Mouse (Mus musculus): ENCODE measurements at regions not wholly inside any gene's neighbourhood (a gene's known extent, or its start where the extent isn't known, plus 50 kb on each side); places are given as distances from the start of the nearest gene placed in this dataset.

GRCm38 (mm10) chr7:115328300-115328699, 584.8 kb downstream of the Insc start:
- Histone ChIP-seq H3K27me3 (replicated peaks) (peaks cover 19% of the 10 kb centered on the region), H3K4me1 (ENCODE audit: control insufficient read depth in 1 of 2, insufficient read depth in 2 of 2) (peaks cover 0 to 11% of the 10 kb centered on the region in 2 experiments; a peak in 2 of 4 replicates), H3K4me3 (replicated peaks in 1 of 3; ENCODE audit: low read depth in 2 of 3, low read length in 2 of 3, poor library complexity in 1 of 3) (no peak overlapping the region), H3K27ac (ENCODE audit: insufficient read depth, low read depth) (no peak overlapping the region), H3K36me3 (replicated peaks in 1 of 2; ENCODE audit: control insufficient read depth in 1 of 2, insufficient read depth in 1 of 2, low read length in 1 of 2) (no peaks in the 10 kb centered on the region), H3K79me2 (replicated peaks; ENCODE audit: control insufficient read depth, extremely low read depth, insufficient read depth, poor library complexity, severe bottlenecking) (no peaks in the 10 kb centered on the region), H3K9me3 (replicated peaks; ENCODE audit: low read length) (no peaks in the 10 kb centered on the region), H3K9ac (ENCODE audit: insufficient read depth, low read depth) (no peak overlapping the region), H3K4me2 (ENCODE audit: insufficient read depth, low read depth, poor library complexity, severe bottlenecking) (no peak overlapping the region)
- in situ Hi-C loops (cut with MboI; ENCODE audit: low pct_ligation_motif_present, low pct_unique_long_range_greater_than_20kb, low sequenced_read_pairs) = no loop called here
- no peak for DNase-seq (ENCODE audit: extremely low read depth)
- dilution Hi-C loops (cut with MboI; ENCODE audit: extremely low pct_ligation_motif_present, extremely low pct_unique_long_range_greater_than_20kb, low sequenced_read_pairs) = no loop called here
- no peak for TF ChIP-seq USF2 (conservative IDR thresholded peaks at IDR 0.05; ENCODE audit: low read depth, low read length)
- no peak for TF ChIP-seq SIN3A (IDR thresholded peaks at IDR 0.05; ENCODE audit: low read length)
- no peak for TF ChIP-seq TBP (conservative IDR thresholded peaks at IDR 0.05; ENCODE audit: low read depth, low read length)
- TF ChIP-seq MAZ (IDR thresholded peaks at IDR 0.05; ENCODE audit: low read depth, low read length) = no peak
- no peak for TF ChIP-seq POLR2A (IDR thresholded peaks at IDR 0.05; ENCODE audit: low read depth, low read length)
- TF ChIP-seq CTCF (conservative IDR thresholded peaks at IDR 0.05 in 1 of 2, IDR thresholded peaks at IDR 0.05 in 1 of 2; ENCODE audit: low read depth in 2 of 2, low read length in 2 of 2) = no peak

GRCm38 (mm10) chr7:115331698-115332097, 588.2 kb downstream of the Insc start:
- H3K9me3 ChIP-seq (replicated peaks; ENCODE audit: low read length) = no peaks in the 10 kb centered on the region
- peak; percentile 47 for DNase-seq (ENCODE audit: extremely low read depth)
- dilution Hi-C loops (cut with MboI; ENCODE audit: extremely low pct_ligation_motif_present, extremely low pct_unique_long_range_greater_than_20kb, low sequenced_read_pairs) (no loop called here), in situ Hi-C loops (cut with MboI; ENCODE audit: low pct_ligation_motif_present, low pct_unique_long_range_greater_than_20kb, low sequenced_read_pairs) (no loop called here)
- no peak overlapping the region for H3K4me2 ChIP-seq (ENCODE audit: insufficient read depth, low read depth, poor library complexity, severe bottlenecking)
- H3K4me1 ChIP-seq (ENCODE audit: control insufficient read depth in 1 of 2, insufficient read depth in 2 of 2) = peaks cover 0 to 11% of the 10 kb centered on the region in 2 experiments; a peak in 2 of 4 replicates
- no peak overlapping the region for H3K4me3 ChIP-seq (replicated peaks in 1 of 3; ENCODE audit: low read depth in 2 of 3, low read length in 2 of 3, poor library complexity in 1 of 3)
- TF ChIP-seq NRF1 (IDR thresholded peaks at IDR 0.05; ENCODE audit: low read depth, low read length) (no peak), TCF12 (IDR thresholded peaks at IDR 0.05; ENCODE audit: low read depth, low read length) (peak; percentile 54; the same call in 1 of the 2 replicates), MAFK (IDR thresholded peaks at IDR 0.05; ENCODE audit: insufficient replicate concordance, low read length) (peak; percentile 70), IRF4 (IDR thresholded peaks at IDR 0.05; ENCODE audit: low read depth, low read length) (peak; percentile 41; the same call in 1 of the 2 replicates), BHLHE40 (IDR thresholded peaks at IDR 0.05; ENCODE audit: low read depth, low read length) (peak; percentile 78), EP300 (IDR thresholded peaks at IDR 0.05; ENCODE audit: low read length) (peak; percentile 52; the same call in 1 of the 2 replicates), RCOR1 (conservative IDR thresholded peaks at IDR 0.05; ENCODE audit: low read depth, low read length) (no peak)
- no peak overlapping the region for H3K9ac ChIP-seq (ENCODE audit: insufficient read depth, low read depth)
- H3K36me3 ChIP-seq (replicated peaks in 1 of 2; ENCODE audit: control insufficient read depth in 1 of 2, insufficient read depth in 1 of 2, low read length in 1 of 2) = no peaks in the 10 kb centered on the region
- H3K79me2 ChIP-seq (replicated peaks; ENCODE audit: control insufficient read depth, extremely low read depth, insufficient read depth, poor library complexity, severe bottlenecking) = no peaks in the 10 kb centered on the region
- peaks cover 9% of the 10 kb centered on the region for H3K27me3 ChIP-seq (replicated peaks)
- no peak overlapping the region for H3K27ac ChIP-seq (ENCODE audit: insufficient read depth, low read depth)

GRCm38 (mm10) chr7:115333046-115333577, 589.6 kb downstream of the Insc start:
- H3K9me3 ChIP-seq (replicated peaks; ENCODE audit: low read length) = peaks cover 6% of the 10 kb centered on the region
- H3K79me2 ChIP-seq (replicated peaks; ENCODE audit: control insufficient read depth, extremely low read depth, insufficient read depth, poor library complexity, severe bottlenecking) = no peaks in the 10 kb centered on the region
- DNase-seq (ENCODE audit: extremely low read depth) = no peak
- H3K36me3 ChIP-seq (replicated peaks in 1 of 2; ENCODE audit: control insufficient read depth in 1 of 2, insufficient read depth in 1 of 2, low read length in 1 of 2) = no peaks in the 10 kb centered on the region
- dilution Hi-C loops (cut with MboI; ENCODE audit: extremely low pct_ligation_motif_present, extremely low pct_unique_long_range_greater_than_20kb, low sequenced_read_pairs) = no loop called here
- peaks cover 2% of the 10 kb centered on the region for H3K27me3 ChIP-seq (replicated peaks)
- in situ Hi-C loops (cut with MboI; ENCODE audit: low pct_ligation_motif_present, low pct_unique_long_range_greater_than_20kb, low sequenced_read_pairs) = no loop called here
- H3K4me1 ChIP-seq (ENCODE audit: control insufficient read depth in 1 of 2, insufficient read depth in 2 of 2) = peaks cover 0 to 11% of the 10 kb centered on the region in 2 experiments; a peak in 2 of 4 replicates
- H3K4me2 ChIP-seq (ENCODE audit: insufficient read depth, low read depth, poor library complexity, severe bottlenecking) = no peak overlapping the region
- H3K4me3 ChIP-seq (replicated peaks in 1 of 3; ENCODE audit: low read depth in 2 of 3, low read length in 2 of 3, poor library complexity in 1 of 3) = no peak overlapping the region
- no peak overlapping the region for H3K9ac ChIP-seq (ENCODE audit: insufficient read depth, low read depth)
- no peak overlapping the region for H3K27ac ChIP-seq (ENCODE audit: insufficient read depth, low read depth)
- TF ChIP-seq KAT2A (IDR thresholded peaks at IDR 0.05; ENCODE audit: insufficient replicate concordance, low read length) = no peak
- TF ChIP-seq MEF2A (IDR thresholded peaks at IDR 0.05; ENCODE audit: borderline replicate concordance, low read depth, low read length) = no peak
- TF ChIP-seq ZC3H11A (IDR thresholded peaks at IDR 0.05; ENCODE audit: low read depth, low read length) = no peak
- no peak for TF ChIP-seq IRF4 (IDR thresholded peaks at IDR 0.05; ENCODE audit: low read depth, low read length)
- no peak for TF ChIP-seq RAD21 (IDR thresholded peaks at IDR 0.05; ENCODE audit: low read depth, low read length)
- TF ChIP-seq ZMIZ1 (IDR thresholded peaks at IDR 0.05; ENCODE audit: low read depth, low read length) = no peak
- no peak for TF ChIP-seq HCFC1 (IDR thresholded peaks at IDR 0.05; ENCODE audit: low read depth, low read length)
- no peak for TF ChIP-seq NELFE (IDR thresholded peaks at IDR 0.05; ENCODE audit: low read depth, low read length)
- no peak for TF ChIP-seq JUND (conservative IDR thresholded peaks at IDR 0.05; ENCODE audit: low read depth, low read length)
- TF ChIP-seq MAZ (IDR thresholded peaks at IDR 0.05; ENCODE audit: low read depth, low read length) = no peak
- TF ChIP-seq JUN (IDR thresholded peaks at IDR 0.05; ENCODE audit: insufficient read depth, low read depth, low read length) = no peak
- no peak for TF ChIP-seq GABPA (IDR thresholded peaks at IDR 0.05; ENCODE audit: insufficient replicate concordance, low read depth, low read length)
- TF ChIP-seq NRF1 (IDR thresholded peaks at IDR 0.05; ENCODE audit: low read depth, low read length) = no peak
- no peak for TF ChIP-seq SMC3 (IDR thresholded peaks at IDR 0.05; ENCODE audit: low read depth, low read length)
- no peak for TF ChIP-seq RCOR1 (conservative IDR thresholded peaks at IDR 0.05; ENCODE audit: low read depth, low read length)
- no peak for TF ChIP-seq CHD1 (IDR thresholded peaks at IDR 0.05; ENCODE audit: low read depth, low read length)
- TF ChIP-seq MYC (IDR thresholded peaks at IDR 0.05; ENCODE audit: low read depth, low read length) = no peak
- no peak for TF ChIP-seq MAFK (IDR thresholded peaks at IDR 0.05; ENCODE audit: insufficient replicate concordance, low read length)

Measured in CH12.LX (cell line).